Mouse (Mus musculus): ENCODE measurements around the gene Pkp1.

DNA sequence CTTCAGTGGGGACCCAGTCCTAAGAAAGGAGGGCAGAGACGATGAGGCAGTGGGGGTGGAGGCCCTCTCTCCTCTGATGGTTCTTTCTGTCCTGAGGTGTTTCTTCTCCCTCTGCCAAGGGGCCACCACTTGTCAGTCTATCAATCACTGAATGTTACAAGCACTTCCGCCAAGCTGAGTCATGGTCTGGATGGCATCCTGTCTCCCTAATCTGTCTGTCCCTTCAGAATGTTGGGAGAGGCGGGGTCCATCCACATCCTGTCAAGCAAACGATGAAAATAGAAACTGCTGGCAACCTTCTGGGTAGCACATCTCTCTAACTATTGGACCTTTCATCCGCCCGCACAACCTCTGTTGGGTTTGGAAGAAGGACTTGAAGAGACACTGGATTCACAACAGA lies 74.5 kb downstream of the Pkp1 start:
- TF ChIP-seq GATA1 (IDR thresholded peaks at IDR 0.05; ENCODE audit: borderline replicate concordance, low read length) (no peak), FLI1 (IDR thresholded peaks at IDR 0.05; ENCODE audit: low read length) (no peak)
